In genomic region chr8:125527941-125528340, GRCm38 (mm10) we compare ENCODE assay signal across 18 mouse cellular contexts. TPM values are rescaled to one million over a fixed set of nuclear protein-coding genes. Genes with fewer than 3 reads are reported as not detected.
DNase-seq lines count a peak whose midpoint lies in the region; ATAC-seq and TF ChIP-seq lines count a peak whose summit lies in the region.
"Had no signal": no experiment of that assay in that cellular context is flagged by ENCODE, and none has a peak within 500 bp of the region (broad histone marks: within the 10 kb centered on the region; RNA-seq: fewer than 3 reads in every experiment).

No protein-coding gene starts in this region.

- ATAC-seq in lung, embryonic 14.5 days (ENCODE audit: insufficient read depth), result no peak
- ATAC-seq in megakaryocyte progenitor cell, adult 5-6 weeks (replicated peaks; ENCODE audit: poor library complexity), result peak; percentile 59
- ATAC-seq: CD4-positive, CD25-positive, alpha-beta regulatory T cell, adult 4 months; Patski had no signal

- H3K4me2 ChIP-seq in lung, embryonic 14.5 days, result no peak overlapping the region
- H3K4me2 ChIP-seq: limb, embryonic 15.5 days had no signal

- H3K4me3 ChIP-seq in heart, adult 2 months, result no peak overlapping the region
- H3K4me3 ChIP-seq in lung, embryonic 14.5 days (ENCODE audit: low read depth, low read length), result no peak overlapping the region
- no peak overlapping the region for H3K4me3 ChIP-seq in brown adipose tissue, adult 24 weeks (ENCODE audit: insufficient read depth, low read depth, low read length)
- H3K4me3 ChIP-seq: erythroblast, embryonic 14.5 days; limb, embryonic 15.5 days had no signal

- intact Hi-C loops in heart, adult 2 months (cut with DNase I), result no loop called here

- peaks cover 53% of the 10 kb centered on the region for H3K4me1 ChIP-seq in heart, adult 2 months (ENCODE audit: control insufficient read depth, insufficient read depth, low read length)
- peaks cover 49% of the 10 kb centered on the region for H3K4me1 ChIP-seq in lung, embryonic 14.5 days (ENCODE audit: insufficient read depth)
- peaks cover 29% of the 10 kb centered on the region for H3K4me1 ChIP-seq in brown adipose tissue, adult 24 weeks (ENCODE audit: control insufficient read depth, insufficient read depth, insufficient read length, low read length)

- 53% methylated on average over 3 of the region's 3 CpGs for WGBS in heart, adult 2 months
- 47% methylated on average over 3 of the region's 3 CpGs for WGBS in lung, embryonic 14.5 days

- H3K27me3 ChIP-seq in heart, adult 2 months (ENCODE audit: control insufficient read depth, insufficient read depth, low read length), result no peaks in the 10 kb centered on the region
- H3K27me3 ChIP-seq in lung, embryonic 14.5 days (ENCODE audit: insufficient read depth, low read length), result no peaks in the 10 kb centered on the region
- H3K27me3 ChIP-seq: limb, embryonic 15.5 days; Patski had no signal

- H3K9me3 ChIP-seq in lung, embryonic 14.5 days (ENCODE audit: low read depth, low read length), result no peaks in the 10 kb centered on the region
- H3K9me3 ChIP-seq: limb, embryonic 15.5 days had no signal

- DNase-seq in heart, adult 2 months, result peak in 1 of 2 experiments; percentile 54
- DNase-seq in heart, adult 8-10 months (ENCODE audit: low spot score), result no peak
- DNase-seq in lung, embryonic 14.5 days, result peak; percentile 47
- no peak for DNase-seq in lung, postnatal 25 days (ENCODE audit: low spot score)
- DNase-seq in ovary, postnatal 36 days (ENCODE audit: low spot score), result no peak
- DNase-seq in embryo, embryonic 9.5 days (ENCODE audit: extremely low spot score), result no peak
- DNase-seq: adrenal gland, postnatal 14 days; cerebellum, adult 9-11 months; gastrocnemius, postnatal 10 days; kidney, adult 11 months; layer of hippocampus, postnatal 36 days; retina, postnatal 1 day had no signal

- no peak overlapping the region for H3K9ac ChIP-seq in heart, adult 2 months (ENCODE audit: low read depth, low read length)
- no peak overlapping the region for H3K9ac ChIP-seq in lung, embryonic 14.5 days
- H3K9ac ChIP-seq: limb, embryonic 15.5 days had no signal

- no peak for TF ChIP-seq POLR2A in heart, adult 2 months (IDR thresholded peaks at IDR 0.05; ENCODE audit: insufficient read depth, low read depth, low read length)

- peaks cover 7% of the 10 kb centered on the region for H3K79me2 ChIP-seq in heart, adult 2 months (replicated peaks; ENCODE audit: control insufficient read depth, insufficient read depth, low read length)

- peaks cover 5% of the 10 kb centered on the region for H3K36me3 ChIP-seq in heart, adult 2 months (ENCODE audit: control insufficient read depth, insufficient read depth, low read length)
- H3K36me3 ChIP-seq in lung, embryonic 14.5 days (ENCODE audit: insufficient read depth), result no peaks in the 10 kb centered on the region
- H3K36me3 ChIP-seq: limb, embryonic 15.5 days had no signal

- TF ChIP-seq EP300 in heart, adult 2 months (IDR thresholded peaks at IDR 0.05; ENCODE audit: insufficient read depth, low read depth, low read length), result no peak

- TF ChIP-seq CTCF in heart, adult 2 months (IDR thresholded peaks at IDR 0.05), result no peak
- TF ChIP-seq CTCF in lung, embryonic 14.5 days (IDR thresholded peaks at IDR 0.05; ENCODE audit: low read depth), result no peak

- H3K27ac ChIP-seq in heart, adult 2 months, result peak overlapping the region; percentile 28; the same call in 1 of the 2 replicates
- H3K27ac ChIP-seq in lung, embryonic 14.5 days (ENCODE audit: low read depth), result peak overlapping the region; percentile 50
- 0 out of 2 replicates have a peak overlapping the region, but pooled peaks have one; percentile 30 for H3K27ac ChIP-seq in brown adipose tissue, adult 24 weeks (replicated peaks; ENCODE audit: low read depth, low read length)
- H3K27ac ChIP-seq: limb, embryonic 15.5 days had no signal

RNA-seq across cellular contexts. Expression of gene Sipa1l2, which starts 41.7 kb away (rescaled TPM):
- 10 to 100 TPM; 42.9 to 45.4 TPM for total RNA-seq in heart, adult 2 months (2021)
- 27.0 and 40.5 TPM in 2 replicates for polyA plus RNA-seq in heart, adult 2 months (2012; rRNA removed)
- total RNA-seq in heart, adult 8-10 months (2022), result 10 to 100 TPM; 41.6 to 49.5 (median 44.5) TPM
- polyA plus RNA-seq in lung, embryonic 14.5 days (2014; fragmentation: Nextera tagmentation; extraction: Ambion mirVana), result 13.2 and 14.2 TPM in 2 replicates
- polyA plus RNA-seq in brown adipose tissue, adult 24 weeks (2012; ENCODE audit: insufficient read depth, insufficient read length, missing spikeins), result 2.4 and 3.5 TPM in 2 replicates
- total RNA-seq in megakaryocyte progenitor cell, adult 5-6 weeks (2015), result 0.84 and 1.5 TPM in 2 replicates
- 2.0 and 2.3 TPM in 2 replicates for total RNA-seq in megakaryocyte progenitor cell, adult 5-6 weeks (2017)

Comparison
In these comparisons a context has a peak if more than half of its experiments do, and no peak if none do; other contexts are left out.
1. RNA of gene Sipa1l2, which starts 41.7 kb away (total RNA-seq): 41.6 to 49.5 TPM in heart, adult 8-10 months and 42.9 to 45.4 TPM in heart, adult 2 months; 0.84 to 2.3 TPM in megakaryocyte progenitor cell, adult 5-6 weeks; every median in the first group is over 10 times any median in the second.
2. Peak in every context shown above with its lines, with median percentiles within 50 percentile points of each other: H3K27ac ChIP-seq.